Mouse (Mus musculus) midbrain, postnatal 0 days (tissue): Measurements from ENCODE around the gene Gna15. TPM values are rescaled to one million over a fixed set of nuclear protein-coding genes. Genes with fewer than 3 reads are reported as not detected.

Source experiments
- ATAC-seq: fragments of 200-750 bp; cut with Nextera tagmentation; 2 replicates; pipeline ENCODE4 v1.8.0; 2017; ENCODE audit warnings: moderate number of reproducible peaks, mild to moderate bottlenecking, moderate TSS enrichment, moderate library complexity; ENCODE audit not compliant: low FRiP score
- DNase-seq: peaks from one replicate; pipeline ENCODE4 v3.0.0-alpha.2; 2015; ENCODE audit warnings: low spot score
- H3K27ac ChIP-seq: fragments of 300-500 bp; sonication (generic); 2 replicates; pipeline ENCODE4 v1.5.1; 2014; ENCODE audit warnings: low read depth, mild to moderate bottlenecking, low read length, mixed read lengths
- H3K27me3 ChIP-seq: fragments of 300-500 bp; sonication (generic); 2 replicates; pipeline ENCODE4 v1.6.1; 2014; ENCODE audit warnings: low read length, control low read depth, mixed read lengths; ENCODE audit not compliant: insufficient read depth
- H3K36me3 ChIP-seq: fragments of 300-500 bp; sonication (generic); 2 replicates; pipeline ENCODE4 v1.6.1; 2014; ENCODE audit warnings: low read length, control low read depth, mixed read lengths; ENCODE audit not compliant: insufficient read depth
- H3K4me1 ChIP-seq: fragments of 300-500 bp; sonication (generic); 2 replicates; pipeline ENCODE4 v1.6.1; 2014; ENCODE audit warnings: mild to moderate bottlenecking, control low read depth, antibody characterized with exemption, low read length, mixed read lengths; ENCODE audit not compliant: insufficient read depth
- H3K4me2 ChIP-seq: fragments of 300-500 bp; sonication (generic); 2 replicates; pipeline ENCODE4 v1.6.1; 2014; ENCODE audit warnings: low read depth, mild to moderate bottlenecking, low read length, mixed read lengths; ENCODE audit not compliant: poor library complexity, severe bottlenecking
- H3K4me3 ChIP-seq: fragments of 300-500 bp; sonication (generic); 2 replicates; pipeline ENCODE4 v1.5.1; 2014; ENCODE audit warnings: low read depth, mild to moderate bottlenecking, low read length, moderate library complexity
- H3K9ac ChIP-seq: fragments of 300-500 bp; sonication (generic); replicated peaks from 2 replicates; pipeline ENCODE4 v1.6.1; 2014; ENCODE audit warnings: mild to moderate bottlenecking, low read length, moderate library complexity, mixed read lengths; ENCODE audit not compliant: poor library complexity, severe bottlenecking
- H3K9me3 ChIP-seq: fragments of 300-500 bp; sonication (generic); 2 replicates; pipeline ENCODE4 v1.6.1; 2016; ENCODE audit warnings: low read length, control low read depth
- CTCF ChIP-seq: IDR thresholded peaks from 2 replicates; pipeline ENCODE4 v1.5.1; 2016; ENCODE audit warnings: antibody characterized with exemption, mild to moderate bottlenecking
- WGBS: fragments of 180-500 bp; shearing (Covaris S2); extraction: QIAGEN DNeasy Blood & Tissue Kit; methylation state at CpG from one replicate; pipeline ENCODE4 v1.1.7; 2014; 5-methylcytosine and 5-hydroxymethylcytosine counted together
- polyA plus RNA-seq: library from polyadenylated mRNA; unstranded; fragments of >200 nt; fragmentation: Nextera tagmentation; extraction: Ambion mirVana; gene quantifications from 2 replicates; pipeline ENCODE4 v1.2.1, GENCODE M21; 2015
- total RNA-seq: library from RNA; depleted of rRNA; stranded (reverse); fragments of >200 nt; gene quantifications from 2 replicates; pipeline ENCODE4 v1.2.3, GENCODE M21; 2014

The Gna15 gene
- total and polyA plus RNA-seq, 2 experiments from 2014 or later = 1.2 to 2.1 TPM

GRCm38 (mm10) chr10:81538321-81539048 is 14.5 kb upstream of the Gna15 start:
- TF ChIP-seq CTCF = no peak
- Histone ChIP-seq H3K4me1 (peaks cover 15% of the 10 kb centered on the region), H3K27me3 (no peaks in the 10 kb centered on the region), H3K27ac (no peak overlapping the region), H3K36me3 (no peaks in the 10 kb centered on the region; the same call in 1 of the 2 replicates), H3K4me3 (no peak overlapping the region), H3K9ac (no peak overlapping the region; the same call in 1 of the 2 replicates), H3K4me2 (no peak overlapping the region), H3K9me3 (no peaks in the 10 kb centered on the region)
- no peak for ATAC-seq
- 95% methylated on average over 3 of the region's 3 CpGs for WGBS
- DNase-seq = no peak

GRCm38 (mm10) chr10:81537429-81537828 is 13.4 kb upstream of the Gna15 start:
- H3K36me3 ChIP-seq = peaks cover 10% of the 10 kb centered on the region
- no peak overlapping the region for H3K9ac ChIP-seq
- H3K9me3 ChIP-seq = no peaks in the 10 kb centered on the region
- peaks cover 5% of the 10 kb centered on the region; the same call in 1 of the 2 replicates for H3K4me1 ChIP-seq
- TF ChIP-seq CTCF = no peak
- H3K4me2 ChIP-seq = no peak overlapping the region
- ATAC-seq (no peak), DNase-seq (no peak)
- no peaks in the 10 kb centered on the region for H3K27me3 ChIP-seq
- H3K27ac ChIP-seq = no peak overlapping the region
- WGBS = 89% methylated on average over 2 of the region's 2 CpGs
- no peak overlapping the region for H3K4me3 ChIP-seq

- no peak for DNase-seq
- no peak overlapping the region for H3K9ac ChIP-seq
- no peaks in the 10 kb centered on the region for H3K9me3 ChIP-seq
- peaks cover 16% of the 10 kb centered on the region for H3K36me3 ChIP-seq
- H3K27ac ChIP-seq = no peak overlapping the region
- ATAC-seq = no peak
- 76% methylated on average over 6 of the region's 6 CpGs for WGBS
- H3K4me3 ChIP-seq = no peak overlapping the region
- no peaks in the 10 kb centered on the region for H3K27me3 ChIP-seq
- TF ChIP-seq CTCF = peak; percentile 60
- H3K4me1 ChIP-seq = no peaks in the 10 kb centered on the region
- no peak overlapping the region for H3K4me2 ChIP-seq
Measured at GRCm38 (mm10) chr10:81536734-81537133, 12.7 kb upstream of the Gna15 start.

GRCm38 (mm10) chr10:81534826-81535225 is 10.8 kb upstream of the Gna15 start:
- no peak for TF ChIP-seq CTCF
- Histone ChIP-seq H3K9ac (no peak overlapping the region), H3K4me3 (no peak overlapping the region), H3K4me2 (no peak overlapping the region), H3K4me1 (no peaks in the 10 kb centered on the region), H3K36me3 (peaks cover 34% of the 10 kb centered on the region), H3K27me3 (no peaks in the 10 kb centered on the region), H3K27ac (no peak overlapping the region), H3K9me3 (no peaks in the 10 kb centered on the region)
- 69% methylated on average over 16 of the region's 16 CpGs for WGBS
- no peak for ATAC-seq
- no peak for DNase-seq

GRCm38 (mm10) chr10:81526779-81527178 is 2.8 kb upstream of the Gna15 start:
- Histone ChIP-seq H3K36me3 (peaks cover 33% of the 10 kb centered on the region), H3K9me3 (no peaks in the 10 kb centered on the region), H3K9ac (no peak overlapping the region), H3K4me2 (no peak overlapping the region), H3K4me1 (no peaks in the 10 kb centered on the region), H3K27me3 (no peaks in the 10 kb centered on the region; the same call in 1 of the 2 replicates), H3K27ac (no peak overlapping the region), H3K4me3 (no peak overlapping the region)
- 19% methylated on average over 14 of the region's 14 CpGs for WGBS
- no peak for ATAC-seq
- DNase-seq = peak; percentile 46
- TF ChIP-seq CTCF = peak; percentile 89

GRCm38 (mm10) chr10:81525017-81525694 is 1.1 kb upstream of the Gna15 start:
- Histone ChIP-seq H3K9me3 (no peaks in the 10 kb centered on the region), H3K4me3 (no peak overlapping the region), H3K4me1 (no peaks in the 10 kb centered on the region), H3K36me3 (peaks cover 18% of the 10 kb centered on the region), H3K4me2 (no peak overlapping the region), H3K27me3 (no peaks in the 10 kb centered on the region; the same call in 1 of the 2 replicates), H3K9ac (no peak overlapping the region), H3K27ac (no peak overlapping the region)
- WGBS = 63% methylated on average over 12 of the region's 13 CpGs
- no peak for ATAC-seq
- no peak for TF ChIP-seq CTCF
- no peak for DNase-seq
